Mouse (Mus musculus): ENCODE data around the gene G530012D18Rik. TPM values are rescaled to one million over a fixed set of nuclear protein-coding genes. Genes with fewer than 3 reads are reported as not detected.
"Not testable (repeated sequence)": the region's sequence is repeated elsewhere in the genome, so short reads cannot be mapped to it uniquely, and the experiment has no call there.

G530012D18Rik gene
- polyA plus RNA-seq (2016; fragmentation: Nextera tagmentation; extraction: Ambion mirVana), result not detected in 2 replicates

- not testable (repeated sequence) for H3K27ac ChIP-seq (replicated peaks); H3K9me3 ChIP-seq; H3K4me1 ChIP-seq; H3K27me3 ChIP-seq (replicated peaks; ENCODE audit: low read depth, poor library complexity, severe bottlenecking); H3K4me3 ChIP-seq; H3K36me3 ChIP-seq (replicated peaks); DNase-seq (ENCODE audit: low spot score)
- 65% methylated on average over 2 of the region's 3 CpGs for WGBS
These were observed at the start of gene G530012D18Rik for GRCm38 (mm10) chr1:85575376-85575775. Gene G530012D18Rik (plus strand): TSS chr1:85575676.

- not testable (repeated sequence) for H3K4me3 ChIP-seq, H3K4me1 ChIP-seq
- 71% methylated on average over 3 of the region's 3 CpGs for WGBS
These were observed 49.1 kb upstream of the G530012D18Rik start for GRCm38 (mm10) chr1:85526401-85526800.

DNA sequence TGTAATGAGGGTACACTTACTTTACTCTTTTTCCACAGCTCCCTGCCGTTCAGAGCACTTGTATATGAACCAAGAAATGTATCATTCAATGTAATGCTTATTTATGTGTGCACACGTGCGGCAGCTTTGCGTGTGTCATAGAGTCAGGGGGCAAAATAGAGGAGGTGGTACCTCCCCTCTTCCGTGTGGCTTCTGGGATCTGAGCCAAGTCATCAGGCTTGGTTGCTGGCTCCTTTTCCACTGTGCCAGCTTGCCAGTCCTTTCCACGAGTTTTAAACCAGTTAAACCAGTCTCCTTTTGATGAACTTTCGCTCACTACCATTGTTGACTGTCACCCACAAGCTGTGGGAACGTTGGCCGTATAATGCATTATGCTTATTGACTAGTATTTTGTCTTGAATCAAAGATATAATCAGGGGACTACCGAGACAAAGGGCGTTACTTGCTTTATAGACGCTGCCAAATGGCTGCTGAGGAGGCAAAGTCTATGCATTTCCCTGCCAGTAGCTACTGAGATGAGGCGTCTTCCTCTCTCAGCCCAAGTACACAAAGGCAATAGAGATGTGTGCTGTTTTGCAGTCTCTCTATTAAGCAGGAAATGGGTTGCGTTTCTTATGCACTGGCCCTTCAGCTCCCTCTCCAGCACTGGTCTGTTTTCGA, 46.9 kb upstream of the G530012D18Rik start:
- H3K4me1 ChIP-seq; H3K4me3 ChIP-seq; DNase-seq (ENCODE audit: low spot score); H3K9me3 ChIP-seq; H3K36me3 ChIP-seq (replicated peaks); H3K27me3 ChIP-seq (replicated peaks; ENCODE audit: low read depth, poor library complexity, severe bottlenecking); H3K27ac ChIP-seq (replicated peaks): not testable (repeated sequence)
- 84% methylated on average over 14 of the region's 15 CpGs for WGBS

More at GRCm38 (mm10) chr1:85526401-85526800, 49.1 kb upstream of the G530012D18Rik start:
- not testable (repeated sequence) for DNase-seq (ENCODE audit: low spot score); H3K27ac ChIP-seq (replicated peaks); H3K27me3 ChIP-seq (replicated peaks; ENCODE audit: low read depth, poor library complexity, severe bottlenecking); H3K36me3 ChIP-seq (replicated peaks); H3K9me3 ChIP-seq

- not testable (repeated sequence) for H3K9me3 ChIP-seq; H3K4me1 ChIP-seq; H3K27ac ChIP-seq (replicated peaks); DNase-seq (ENCODE audit: low spot score); H3K27me3 ChIP-seq (replicated peaks; ENCODE audit: low read depth, poor library complexity, severe bottlenecking); H3K36me3 ChIP-seq (replicated peaks); H3K4me3 ChIP-seq
- WGBS, result 74% methylated on average over 4 of the region's 4 CpGs
These were observed 31.7 kb upstream of the G530012D18Rik start for GRCm38 (mm10) chr1:85543818-85544217.

GRCm38 (mm10) chr1:85546442-85546841, 29.0 kb upstream of the G530012D18Rik start:
- not testable (repeated sequence) for H3K4me1 ChIP-seq; H3K27ac ChIP-seq (replicated peaks); H3K36me3 ChIP-seq (replicated peaks); DNase-seq (ENCODE audit: low spot score); H3K4me3 ChIP-seq; H3K27me3 ChIP-seq (replicated peaks; ENCODE audit: low read depth, poor library complexity, severe bottlenecking); H3K9me3 ChIP-seq

- WGBS, result 86% methylated on average over 4 of the region's 4 CpGs
- DNase-seq (ENCODE audit: low spot score); H3K27me3 ChIP-seq (replicated peaks; ENCODE audit: low read depth, poor library complexity, severe bottlenecking); H3K4me3 ChIP-seq; H3K4me1 ChIP-seq; H3K36me3 ChIP-seq (replicated peaks); H3K27ac ChIP-seq (replicated peaks); H3K9me3 ChIP-seq: not testable (repeated sequence)
These were observed 20.2 kb upstream of the G530012D18Rik start for GRCm38 (mm10) chr1:85555261-85555660.

DNA sequence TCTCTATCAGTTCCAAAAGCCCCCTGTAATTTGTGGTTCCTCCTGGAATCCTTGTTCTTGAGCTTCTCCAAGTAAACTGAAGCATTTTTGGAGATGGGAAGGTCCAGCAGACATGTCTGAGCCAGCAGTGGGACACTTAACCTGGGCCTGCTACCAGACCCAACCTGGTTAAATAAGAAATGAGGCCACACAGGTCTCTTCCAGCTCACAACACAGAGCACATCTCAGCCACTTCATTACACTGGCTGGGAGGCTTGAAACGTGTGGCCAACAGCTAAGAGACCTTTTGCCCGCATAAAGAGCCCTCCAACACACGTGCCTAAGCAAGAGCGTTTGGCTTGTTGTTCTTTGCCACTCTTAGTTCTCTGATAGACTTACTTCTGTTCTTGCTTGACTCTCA, 1.9 kb upstream of the G530012D18Rik start:
- H3K27me3 ChIP-seq (replicated peaks; ENCODE audit: low read depth, poor library complexity, severe bottlenecking); H3K27ac ChIP-seq (replicated peaks); H3K4me3 ChIP-seq; DNase-seq (ENCODE audit: low spot score); H3K9me3 ChIP-seq; H3K36me3 ChIP-seq (replicated peaks); H3K4me1 ChIP-seq: not testable (repeated sequence)
- WGBS, result 73% methylated on average over 4 of the region's 4 CpGs

GRCm38 (mm10) chr1:85578372-85579010, 3.0 kb downstream of the G530012D18Rik start:
- not testable (repeated sequence) for H3K4me1 ChIP-seq; H3K27ac ChIP-seq (replicated peaks); DNase-seq (ENCODE audit: low spot score); H3K27me3 ChIP-seq (replicated peaks; ENCODE audit: low read depth, poor library complexity, severe bottlenecking); H3K36me3 ChIP-seq (replicated peaks); H3K4me3 ChIP-seq; H3K9me3 ChIP-seq
- WGBS, result 71% methylated on average over 3 of the region's 3 CpGs

- not testable (repeated sequence) for H3K27me3 ChIP-seq (replicated peaks; ENCODE audit: low read depth, poor library complexity, severe bottlenecking)
- 69% methylated on average over 6 of the region's 7 CpGs for WGBS
These were observed 4.0 kb downstream of the G530012D18Rik start for GRCm38 (mm10) chr1:85579199-85580147.

GRCm38 (mm10) chr1:85580148-85580534, 4.7 kb downstream of the G530012D18Rik start:
- H3K36me3 ChIP-seq (replicated peaks); H3K4me3 ChIP-seq; H3K4me1 ChIP-seq; H3K9me3 ChIP-seq; H3K27ac ChIP-seq (replicated peaks); DNase-seq (ENCODE audit: low spot score); H3K27me3 ChIP-seq (replicated peaks; ENCODE audit: low read depth, poor library complexity, severe bottlenecking): not testable (repeated sequence)
- 74% methylated on average over 3 of the region's 4 CpGs for WGBS

More at GRCm38 (mm10) chr1:85579199-85580147, 4.0 kb downstream of the G530012D18Rik start:
- H3K9me3 ChIP-seq; DNase-seq (ENCODE audit: low spot score); H3K36me3 ChIP-seq (replicated peaks); H3K4me1 ChIP-seq; H3K4me3 ChIP-seq; H3K27ac ChIP-seq (replicated peaks): not testable (repeated sequence)

GRCm38 (mm10) chr1:85580578-85580977, 5.1 kb downstream of the G530012D18Rik start:
- H3K9me3 ChIP-seq; H3K27me3 ChIP-seq (replicated peaks; ENCODE audit: low read depth, poor library complexity, severe bottlenecking); DNase-seq (ENCODE audit: low spot score); H3K4me1 ChIP-seq; H3K27ac ChIP-seq (replicated peaks); H3K4me3 ChIP-seq; H3K36me3 ChIP-seq (replicated peaks): not testable (repeated sequence)
- 75% methylated on average over 3 of the region's 3 CpGs for WGBS

DNA sequence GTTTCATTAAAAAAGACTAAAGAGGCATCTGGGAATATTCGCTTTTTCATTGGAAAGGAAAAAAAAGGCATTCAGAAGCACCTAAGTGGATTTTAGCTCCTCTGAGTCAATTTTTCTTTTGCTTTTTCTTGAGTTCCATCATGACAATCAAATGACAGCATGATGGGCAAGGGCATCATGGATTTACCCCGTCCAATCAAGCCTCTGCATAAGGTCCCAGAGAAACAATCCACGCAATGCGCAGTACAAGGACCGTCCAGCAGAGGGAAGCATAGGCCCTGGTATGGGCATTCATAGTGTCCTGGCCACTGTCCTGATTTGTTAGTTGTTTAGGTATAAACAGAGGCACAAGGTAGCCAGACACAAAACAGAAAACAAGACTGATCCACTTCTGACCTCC, 6.0 kb downstream of the G530012D18Rik start:
- not testable (repeated sequence) for H3K9me3 ChIP-seq; H3K27ac ChIP-seq (replicated peaks); H3K4me1 ChIP-seq; H3K4me3 ChIP-seq; H3K36me3 ChIP-seq (replicated peaks); H3K27me3 ChIP-seq (replicated peaks; ENCODE audit: low read depth, poor library complexity, severe bottlenecking); DNase-seq (ENCODE audit: low spot score)
- WGBS, result 34% methylated on average over 5 of the region's 5 CpGs

Measured in embryonic facial prominence, embryonic 10.5 days (tissue).